Mouse (Mus musculus) kidney, adult 8-10 months (tissue): ENCODE measurements at regions not wholly inside any gene's neighbourhood (a gene's known extent, or its start where the extent isn't known, plus 50 kb on each side); places are given as distances from the start of the nearest gene placed in this dataset.
"Not testable (repeated sequence)": the region's sequence is repeated elsewhere in the genome, so short reads cannot be mapped to it uniquely, and the experiment has no call there.

Experiments
- DNase-seq, 2 experiments: peaks; one replicate each; pipeline ENCODE4 v3.0.0; 2022

DNA sequence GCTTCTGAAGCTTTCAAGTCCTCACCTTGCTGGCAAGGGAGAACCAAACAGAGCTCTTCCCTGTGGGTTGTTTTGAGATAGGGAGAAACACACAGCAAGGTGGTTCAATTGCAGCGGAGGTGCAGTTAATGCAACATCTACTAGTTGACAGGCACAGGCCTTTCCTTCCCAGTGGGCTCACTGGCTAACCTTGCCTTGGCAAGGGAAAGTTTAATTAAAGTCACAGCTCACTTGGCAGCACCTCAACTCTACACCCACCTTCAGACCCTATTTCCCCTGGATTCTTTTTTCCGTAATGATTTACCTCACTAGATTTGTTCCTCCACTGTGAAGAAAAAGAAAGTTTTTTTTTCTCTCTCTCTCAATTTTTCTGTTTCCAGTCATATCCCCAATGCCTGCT is 314.5 kb downstream of the Tlr4 start:
- DNase-seq, result no peak

- no peak for DNase-seq
These were observed 321.1 kb downstream of the Tlr4 start for GRCm38 (mm10) chr4:67148521-67148920.

DNA sequence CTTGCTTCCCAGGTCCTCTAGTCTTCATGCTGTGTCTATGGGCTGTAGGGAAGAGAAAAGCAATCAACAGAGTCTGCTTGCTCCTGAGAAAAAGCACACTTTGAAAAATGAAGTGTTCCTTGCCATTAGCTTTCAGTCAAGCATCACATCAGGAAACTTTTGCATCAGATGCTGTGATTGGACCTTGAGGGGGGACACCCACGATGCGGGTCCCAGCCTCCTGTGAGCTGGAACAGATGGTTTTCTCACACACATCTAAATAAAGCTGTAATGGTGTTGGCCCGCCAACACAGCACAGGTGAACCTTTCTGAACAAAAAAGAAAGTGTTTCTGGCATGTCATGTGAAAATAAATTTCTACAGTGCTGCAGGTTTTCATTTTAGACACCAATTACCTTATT is 335.3 kb downstream of the Tlr4 start:
- DNase-seq, result no peak

- DNase-seq, result no peak
These were observed 340.3 kb downstream of the Tlr4 start for GRCm38 (mm10) chr4:67167720-67168119.

DNA sequence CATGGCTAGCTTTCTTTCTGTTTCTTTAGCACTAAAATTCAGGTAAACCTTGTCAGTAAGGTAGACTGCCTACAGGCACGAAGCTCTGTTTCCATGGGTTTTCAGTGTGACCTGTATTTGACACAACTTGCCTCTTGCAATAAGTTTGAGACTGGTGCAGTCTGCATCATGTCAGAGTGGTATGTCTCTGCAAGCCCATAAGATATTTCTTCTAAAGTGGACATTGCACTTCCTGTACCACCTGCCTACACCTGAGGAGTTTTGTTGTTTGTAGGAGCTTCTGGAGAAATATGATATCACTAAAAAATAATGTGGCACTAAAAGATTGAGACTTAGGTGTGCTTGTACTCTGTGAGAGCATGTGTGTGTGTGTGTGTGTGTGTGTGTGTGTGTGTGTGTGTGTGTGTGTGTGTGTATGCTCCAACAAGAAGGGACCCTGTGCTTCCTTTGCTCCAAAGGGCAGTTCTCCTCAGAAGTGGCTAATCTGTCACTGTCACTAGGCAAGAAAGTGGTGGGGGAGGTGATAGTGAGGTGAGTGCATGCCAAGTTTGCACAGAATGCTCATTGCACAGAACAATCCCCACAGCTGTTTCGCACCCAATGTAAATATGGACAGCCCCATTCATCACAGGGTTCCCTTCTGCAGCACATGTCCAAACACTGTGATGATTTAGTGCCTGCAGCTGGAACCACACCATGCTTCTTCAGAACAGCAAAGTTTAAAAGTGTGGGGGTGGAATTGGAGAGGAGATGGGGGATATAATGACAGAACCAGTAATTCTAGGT is 360.5 kb downstream of the Tlr4 start:
- no peak for DNase-seq

DNA sequence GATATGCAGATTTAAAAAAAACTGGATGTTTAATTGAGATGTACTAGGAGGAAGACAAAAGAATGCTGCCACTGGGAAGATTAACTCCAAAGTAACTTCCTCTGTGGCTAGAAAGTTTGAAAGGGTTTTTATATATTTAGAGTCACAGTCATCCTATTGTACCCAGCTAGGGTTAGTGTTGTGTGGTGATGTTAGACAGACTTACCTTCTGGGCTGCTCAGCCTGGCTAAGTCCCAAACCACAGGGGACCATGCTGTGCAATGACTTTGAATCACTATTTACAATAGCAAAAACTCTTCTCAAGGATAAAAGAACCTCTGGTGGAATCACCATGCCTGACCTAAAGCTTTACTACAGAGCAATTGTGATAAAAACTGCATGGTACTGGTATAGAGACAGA is 363.2 kb downstream of the Tlr4 start:
- DNase-seq, result no peak

DNA sequence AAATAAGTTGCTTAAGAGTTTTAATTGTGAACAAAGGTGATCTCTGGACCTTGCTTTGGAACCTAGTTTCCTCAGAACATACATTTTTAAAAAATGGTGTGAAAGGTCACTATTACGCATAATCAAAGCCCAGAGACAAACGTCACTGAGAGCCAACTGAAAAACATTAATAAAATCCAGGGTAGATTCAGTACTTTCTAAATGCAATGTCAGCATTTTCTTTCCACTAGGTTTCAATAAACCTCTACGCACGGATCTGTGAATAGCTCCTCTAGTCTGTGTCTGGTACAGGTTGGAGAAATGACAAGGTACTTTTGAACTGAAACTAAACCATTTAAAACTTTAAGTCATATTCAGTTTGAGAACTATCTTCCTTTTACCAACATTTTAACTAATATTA is 367.0 kb downstream of the Tlr4 start:
- no peak for DNase-seq

DNA sequence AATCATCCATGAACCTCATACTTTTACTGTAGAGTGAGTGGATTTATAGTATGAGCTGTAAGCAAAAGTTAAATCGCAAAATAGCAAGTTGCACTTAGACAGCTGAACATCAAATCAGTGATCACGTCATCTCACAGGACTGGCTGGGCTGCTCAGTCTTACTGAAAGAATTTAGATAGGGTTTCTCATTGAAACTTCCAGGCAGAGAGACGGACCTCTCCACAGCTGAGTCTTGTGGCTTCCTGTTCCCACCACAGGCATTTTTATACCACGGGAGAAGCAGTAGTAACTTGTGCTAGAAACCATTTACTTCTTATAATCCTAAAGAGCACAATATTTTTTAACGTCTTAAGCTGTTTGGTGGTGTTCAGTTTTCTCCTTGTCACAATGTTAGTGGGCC is 369.5 kb downstream of the Tlr4 start:
- no peak for DNase-seq

DNA sequence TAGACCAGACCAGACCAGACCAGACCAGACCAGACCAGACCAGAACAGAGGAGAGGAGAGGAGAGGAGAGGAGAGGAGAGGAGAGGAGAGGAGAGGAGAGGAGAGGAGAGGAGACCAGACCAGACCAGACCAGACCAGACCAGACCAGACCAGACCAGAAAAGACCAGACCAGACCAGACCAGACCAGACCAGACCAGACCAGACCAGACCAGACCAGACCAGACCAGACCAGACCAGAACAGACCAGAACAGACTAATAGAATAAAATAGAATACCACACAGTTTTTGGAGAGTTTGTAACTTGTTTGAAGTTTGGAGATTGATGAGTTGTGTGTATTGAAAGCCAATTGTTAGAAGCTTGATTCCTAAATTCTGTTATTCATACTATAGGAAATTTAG is 381.0 kb downstream of the Tlr4 start:
- DNase-seq, result peak; percentile 10 to 17

- DNase-seq, result no peak
These were observed 386.0 kb downstream of the Tlr4 start for GRCm38 (mm10) chr4:67213363-67213762.

- DNase-seq, result no peak
These were observed 397.1 kb downstream of the Tlr4 start for GRCm38 (mm10) chr4:67224533-67224932.

- no peak for DNase-seq
These were observed 401.8 kb downstream of the Tlr4 start for GRCm38 (mm10) chr4:67229214-67229613.

DNA sequence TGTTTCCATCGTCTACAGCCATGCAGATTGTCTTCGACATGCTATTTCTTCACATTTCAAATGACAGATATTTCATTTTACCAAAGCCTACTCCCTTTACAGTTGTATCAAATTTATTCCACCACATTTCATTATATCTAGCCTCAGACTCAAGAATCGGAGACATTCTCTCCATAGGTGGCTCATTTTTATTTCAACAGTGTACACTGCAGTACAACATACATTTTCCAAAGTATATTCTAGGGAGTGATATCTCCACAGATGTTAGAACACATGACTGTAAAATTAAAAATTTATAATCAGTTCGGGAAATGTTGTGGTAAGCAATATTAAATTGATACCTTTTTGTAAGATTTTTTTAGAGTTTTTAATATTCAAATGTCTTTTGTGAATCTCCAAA is 446.2 kb downstream of the Tlr4 start:
- no peak for DNase-seq

DNA sequence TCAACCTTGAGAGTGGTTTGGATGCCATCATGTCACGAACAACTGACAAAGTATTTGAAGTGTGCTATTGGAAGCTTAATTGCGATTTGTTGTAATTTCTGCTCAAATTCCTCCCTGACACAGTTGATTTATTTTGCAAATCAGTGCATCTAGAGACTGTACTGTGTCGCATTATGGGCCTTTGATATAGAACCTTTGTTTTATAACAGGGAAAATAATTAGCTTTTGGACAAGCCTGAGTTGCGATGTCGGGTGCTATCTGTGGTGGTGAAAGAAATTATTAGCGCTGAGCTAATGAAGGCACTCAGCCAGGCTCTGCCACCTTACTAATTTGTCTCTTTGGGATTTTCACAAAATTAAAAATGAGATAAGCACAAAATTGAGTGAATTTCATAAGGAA is 473.6 kb downstream of the Tlr4 start:
- DNase-seq, result no peak

DNA sequence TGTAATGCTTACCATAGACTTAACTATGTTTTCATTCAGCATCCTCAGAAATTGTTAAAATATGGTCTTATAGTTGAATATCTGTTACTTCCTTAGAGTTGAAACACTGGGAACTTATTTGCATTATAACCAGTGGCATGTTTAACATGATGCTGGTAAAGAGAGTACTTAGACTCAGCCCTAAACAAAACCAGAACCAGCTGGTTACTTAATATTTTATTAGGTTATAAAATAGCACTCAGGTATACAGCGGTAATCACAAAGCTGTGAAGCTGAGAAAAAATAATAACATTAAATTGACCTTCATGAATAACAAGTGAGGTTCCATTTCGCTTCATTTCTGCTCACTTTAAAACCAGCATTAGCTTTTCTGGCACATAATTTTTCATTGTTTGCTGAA is 474.4 kb downstream of the Tlr4 start:
- no peak for DNase-seq

DNA sequence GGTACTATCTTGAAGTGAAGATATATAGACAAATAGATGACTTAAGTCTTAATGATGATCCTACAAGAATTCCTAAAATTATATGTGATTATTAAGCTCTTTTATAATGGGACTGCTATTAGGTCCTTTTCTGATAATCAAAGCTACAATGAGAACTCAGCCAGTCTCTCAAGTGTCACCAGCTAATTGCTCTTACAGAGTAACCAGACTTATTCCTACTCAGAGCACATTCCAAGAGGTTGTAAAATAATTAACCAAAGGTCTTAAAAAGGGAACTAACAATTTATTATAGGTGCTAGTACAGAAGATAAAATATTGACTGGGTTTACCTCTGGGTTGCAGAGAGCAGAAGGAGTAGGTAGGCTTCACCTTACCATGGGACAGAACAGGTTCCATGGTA is 492.7 kb downstream of the Tlr4 start:
- not testable (repeated sequence) for DNase-seq
